Mouse (Mus musculus): ENCODE data around the gene Zfhx3.

Zfhx3 gene

GRCm38 (mm10) chr8:108859983-108860382, 917.5 kb downstream of the Zfhx3 start:
- ChIA-PET POLR2A (no interaction called here), CTCF (interaction anchor here in 1 of 4 experiments (1.1 kb wide), 1 partner anchor 27 kb away, joined by 4 read pairs; no protein-coding TSS in a partner anchor)

GRCm38 (mm10) chr8:108863440-108863839, 921.0 kb downstream of the Zfhx3 start:
- ChIA-PET POLR2A (interaction anchor here in 1 of 4 experiments (0.7 kb wide), 1 partner anchor 99 kb away, joined by 3 read pairs; no protein-coding TSS in a partner anchor), CTCF (interaction anchor here in 3 of 4 experiments (0.5 to 0.6 kb wide), 3 partner anchors 48 to 412 kb away, joined by 3 to 8 read pairs (median 4); no protein-coding TSS in a partner anchor)

GRCm38 (mm10) chr8:108866430-108866829, 924.0 kb downstream of the Zfhx3 start:
- ChIA-PET POLR2A (no interaction called here), CTCF (no interaction called here)

GRCm38 (mm10) chr8:108867482-108868258, 925.2 kb downstream of the Zfhx3 start:
- ChIA-PET POLR2A (no interaction called here), CTCF (interaction anchor here in 1 of 4 experiments (0.6 kb wide), 1 partner anchor 14 kb away, joined by 4 read pairs; no protein-coding TSS in a partner anchor)

- ChIA-PET CTCF (interaction anchor here in 3 of 4 experiments (0.6 to 1.3 kb wide), 3 partner anchors 14 to 78 kb away, joined by 3 to 4 read pairs (median 3); no protein-coding TSS in a partner anchor), POLR2A (interaction anchor here in 1 of 4 experiments (0.6 kb wide), 1 partner anchor 93 kb away, joined by 3 read pairs; no protein-coding TSS in a partner anchor)
Measured at GRCm38 (mm10) chr8:108868259-108869090, 926.0 kb downstream of the Zfhx3 start.

- CTCF ChIA-PET, result interaction anchor here in 3 of 4 experiments (0.6 to 1.6 kb wide), 5 partner anchors 17 to 1053 kb away, joined by 3 to 4 read pairs (median 3); no protein-coding TSS in a partner anchor
- POLR2A ChIA-PET, result interaction anchor here in 1 of 4 experiments (0.6 to 1.2 kb wide), 2 partner anchors 92 to 362 kb away, joined by 3 read pairs; no protein-coding TSS in a partner anchor
Measured at GRCm38 (mm10) chr8:108869420-108869819, 927.0 kb downstream of the Zfhx3 start.

- POLR2A ChIA-PET, result interaction anchor here in 2 of 4 experiments (0.6 to 1.2 kb wide), 2 partner anchors 133 to 361 kb away, joined by 3 to 4 read pairs; no protein-coding TSS in a partner anchor
Measured at GRCm38 (mm10) chr8:108869935-108870334, 927.5 kb downstream of the Zfhx3 start.

GRCm38 (mm10) chr8:108870371-108870770, 927.9 kb downstream of the Zfhx3 start:
- CTCF ChIA-PET, result interaction anchor here (0.6 to 1.6 kb wide), 4 partner anchors 16 to 80 kb away, joined by 3 read pairs; no protein-coding TSS in a partner anchor
- POLR2A ChIA-PET, result interaction anchor here in 2 of 4 experiments (0.6 to 1.2 kb wide), 2 partner anchors 133 to 361 kb away, joined by 3 to 4 read pairs; no protein-coding TSS in a partner anchor

More at GRCm38 (mm10) chr8:108869935-108870334, 927.5 kb downstream of the Zfhx3 start:
- CTCF ChIA-PET, result interaction anchor here (0.6 to 1.6 kb wide), 6 partner anchors 17 to 1054 kb away, joined by 3 to 4 read pairs (median 3); no protein-coding TSS in a partner anchor

- POLR2A ChIA-PET, result no interaction called here
- CTCF ChIA-PET, result interaction anchor here in 1 of 4 experiments (1.1 kb wide), 1 partner anchor 11 kb away, joined by 4 read pairs; no protein-coding TSS in a partner anchor
Measured at GRCm38 (mm10) chr8:108875722-108876121, 933.3 kb downstream of the Zfhx3 start.

GRCm38 (mm10) chr8:108880101-108880500, 937.7 kb downstream of the Zfhx3 start:
- ChIA-PET CTCF (interaction anchor here in 1 of 4 experiments (0.8 kb wide), 1 partner anchor 575 kb away, joined by 3 read pairs; no protein-coding TSS in a partner anchor), POLR2A (interaction anchor here in 3 of 4 experiments (0.5 to 0.6 kb wide), 4 partner anchors 18 to 164 kb away, joined by 3 to 5 read pairs (median 4); no protein-coding TSS in a partner anchor)

- ChIA-PET POLR2A (interaction anchor here in 1 of 4 experiments (0.6 kb wide), 1 partner anchor 8 kb away, joined by 3 read pairs; no protein-coding TSS in a partner anchor), CTCF (interaction anchor here in 2 of 4 experiments (0.5 to 0.6 kb wide), 2 partner anchors 15 to 655 kb away, joined by 4 to 6 read pairs; no protein-coding TSS in a partner anchor)
Measured at GRCm38 (mm10) chr8:108881336-108881735, 938.9 kb downstream of the Zfhx3 start.

GRCm38 (mm10) chr8:108882073-108882472, 939.6 kb downstream of the Zfhx3 start:
- CTCF ChIA-PET, result no interaction called here
- POLR2A ChIA-PET, result no interaction called here

- ChIA-PET CTCF (interaction anchor here in 3 of 4 experiments (0.6 to 0.9 kb wide), 5 partner anchors 9 to 584 kb away, joined by 3 to 6 read pairs (median 5); no protein-coding TSS in a partner anchor), POLR2A (interaction anchor here in 1 of 4 experiments (0.7 kb wide), 1 partner anchor 170 kb away, joined by 6 read pairs; no protein-coding TSS in a partner anchor)
Measured at GRCm38 (mm10) chr8:108883381-108883780, 940.9 kb downstream of the Zfhx3 start.

- POLR2A ChIA-PET, result interaction anchor here in 1 of 4 experiments (0.6 kb wide), 1 partner anchor 1309 kb away, joined by 5 read pairs; no protein-coding TSS in a partner anchor
- CTCF ChIA-PET, result no interaction called here
Measured at GRCm38 (mm10) chr8:108884947-108885346, 942.5 kb downstream of the Zfhx3 start.

- ChIA-PET POLR2A (interaction anchor here in 2 of 4 experiments (0.5 to 1.9 kb wide), 2 partner anchors 10 to 15 kb away, joined by 6 to 10 read pairs; no protein-coding TSS in a partner anchor), CTCF (interaction anchor here in 2 of 4 experiments (1.7 kb wide), 2 partner anchors 10 kb away, joined by 10 to 12 read pairs; no protein-coding TSS in a partner anchor)
Measured at GRCm38 (mm10) chr8:108885450-108885849, 943.0 kb downstream of the Zfhx3 start.

GRCm38 (mm10) chr8:108885861-108886260, 943.4 kb downstream of the Zfhx3 start:
- POLR2A ChIA-PET, result interaction anchor here in 2 of 4 experiments (0.5 to 1.9 kb wide), 2 partner anchors 10 to 14 kb away, joined by 6 to 10 read pairs; no protein-coding TSS in a partner anchor
- CTCF ChIA-PET, result interaction anchor here (0.8 to 1.7 kb wide), 10 partner anchors 9 to 582 kb away, joined by 3 to 12 read pairs (median 5); no protein-coding TSS in a partner anchor

GRCm38 (mm10) chr8:108886599-108887255, 944.3 kb downstream of the Zfhx3 start:
- ChIA-PET CTCF (interaction anchor here (0.6 to 1.7 kb wide), 40 partner anchors 9 to 1483 kb away, joined by 3 to 12 read pairs (median 4); no protein-coding TSS in a partner anchor), POLR2A (interaction anchor here in 2 of 4 experiments (0.5 to 1.9 kb wide), 6 partner anchors 9 to 581 kb away, joined by 3 to 6 read pairs (median 3); no protein-coding TSS in a partner anchor)
